ENCODE assay signal across 18 mouse cellular contexts in the genomic region with DNA sequence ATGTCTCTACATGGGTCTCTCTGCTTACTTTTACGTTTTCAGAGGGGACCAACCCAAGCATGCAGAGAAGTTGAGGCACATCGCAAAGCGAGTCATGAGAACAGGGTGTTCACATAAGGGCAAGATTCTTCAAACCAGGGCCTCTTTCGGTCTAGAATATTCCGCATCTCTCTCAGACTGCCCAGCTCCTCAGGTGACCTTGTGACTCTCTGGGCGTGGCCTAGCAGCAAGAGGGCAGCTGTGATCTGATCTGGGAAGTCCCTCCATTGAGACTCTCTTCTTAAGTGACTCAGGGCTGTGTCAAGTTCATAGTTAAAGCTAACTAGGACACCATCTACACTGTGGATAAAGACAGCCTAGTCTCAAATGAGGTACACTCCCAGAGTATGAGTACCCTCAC. TPM values are rescaled to one million over a fixed set of nuclear protein-coding genes. Genes with fewer than 3 reads are reported as not detected.
DNase-seq lines count a peak whose midpoint lies in the region; ATAC-seq and TF ChIP-seq lines count a peak whose summit lies in the region.
"Had no signal": no experiment of that assay in that cellular context is flagged by ENCODE, and none has a peak within 500 bp of the region (broad histone marks: within the 10 kb centered on the region; RNA-seq: fewer than 3 reads in every experiment).

No protein-coding gene starts in this region.

- no peak for TF ChIP-seq CTCF in CH12.LX (conservative IDR thresholded peaks at IDR 0.05 in 1 of 2, IDR thresholded peaks at IDR 0.05 in 1 of 2; ENCODE audit: low read depth in 2 of 2, low read length in 2 of 2)

- ATAC-seq in hindbrain, embryonic 12.5 days (ENCODE audit: low FRiP score), result no peak
- ATAC-seq: activated CD4-positive, CD25-positive, alpha-beta regulatory T cell, adult 4 months; CD4-positive, CD25-positive, alpha-beta regulatory T cell, adult 4 months; Patski had no signal

- H3K4me3 ChIP-seq in CH12.LX (replicated peaks in 1 of 3; ENCODE audit: low read depth in 2 of 3, low read length in 2 of 3, poor library complexity in 1 of 3), result peak overlapping the region in 1 of 3 experiments; percentile 5
- no peak overlapping the region for H3K4me3 ChIP-seq in hindbrain, embryonic 12.5 days

- no peaks in the 10 kb centered on the region for H3K79me2 ChIP-seq in CH12.LX (replicated peaks; ENCODE audit: control insufficient read depth, extremely low read depth, insufficient read depth, poor library complexity, severe bottlenecking)

- no peak; the same call in 1 of the 2 replicates for TF ChIP-seq POLR2A in CH12.LX (IDR thresholded peaks at IDR 0.05; ENCODE audit: low read depth, low read length)

- H3K27ac ChIP-seq in CH12.LX (ENCODE audit: insufficient read depth, low read depth), result peak overlapping the region; percentile 39
- H3K27ac ChIP-seq in hindbrain, embryonic 12.5 days, result no peak overlapping the region

- peak overlapping the region; percentile 32; the same call in 1 of the 2 replicates for H3K4me2 ChIP-seq in CH12.LX (ENCODE audit: insufficient read depth, low read depth, poor library complexity, severe bottlenecking)
- H3K4me2 ChIP-seq in hindbrain, embryonic 12.5 days (replicated peaks), result no peak overlapping the region

- in situ Hi-C loops in CH12.LX (cut with MboI; ENCODE audit: low pct_ligation_motif_present, low pct_unique_long_range_greater_than_20kb, low sequenced_read_pairs), result no loop called here

- 95% methylated on average over 6 of the region's 6 CpGs for WGBS in hindbrain, embryonic 12.5 days

- H3K36me3 ChIP-seq in CH12.LX (replicated peaks in 1 of 2; ENCODE audit: control insufficient read depth in 1 of 2, insufficient read depth in 1 of 2, low read length in 1 of 2), result peaks cover 8 to 67% of the 10 kb centered on the region in 2 experiments
- peaks cover 29% of the 10 kb centered on the region for H3K36me3 ChIP-seq in hindbrain, embryonic 12.5 days

- no peak for TF ChIP-seq RAD21 in CH12.LX (IDR thresholded peaks at IDR 0.05; ENCODE audit: low read depth, low read length)

- peak; percentile 20 for DNase-seq in A20 (ENCODE audit: low read depth, low spot score)
- peak; percentile 72 for DNase-seq in CH12.LX (ENCODE audit: extremely low read depth)
- DNase-seq in ZHBTc4 (ENCODE audit: low read depth, low spot score), result peak; percentile 24
- DNase-seq in lung, adult 18-20 months, result no peak
- no peak for DNase-seq in heart, adult 11 months
- DNase-seq: adrenal gland, adult 2 months; adrenal gland, adult 8-10 months; adrenal gland, postnatal 10 days; adrenal gland, postnatal 14 days; adrenal gland, postnatal 25 days; adrenal gland, postnatal 36 days; B cell, adult 2 months had no signal

- no peaks in the 10 kb centered on the region for H3K9me3 ChIP-seq in CH12.LX (replicated peaks; ENCODE audit: low read length)
- no peaks in the 10 kb centered on the region for H3K9me3 ChIP-seq in hindbrain, embryonic 12.5 days (replicated peaks)
- H3K9me3 ChIP-seq: G1E had no signal

- no peaks in the 10 kb centered on the region for H3K27me3 ChIP-seq in CH12.LX (replicated peaks)
- no peaks in the 10 kb centered on the region for H3K27me3 ChIP-seq in hindbrain, embryonic 12.5 days
- H3K27me3 ChIP-seq: Patski had no signal

- no peak; the same call in 1 of the 2 replicates for TF ChIP-seq EP300 in CH12.LX (IDR thresholded peaks at IDR 0.05; ENCODE audit: low read length)

- no peak overlapping the region for H3K9ac ChIP-seq in CH12.LX (ENCODE audit: insufficient read depth, low read depth)
- H3K9ac ChIP-seq in hindbrain, embryonic 12.5 days, result no peak overlapping the region

- dilution Hi-C loops in CH12.LX (cut with MboI; ENCODE audit: extremely low pct_ligation_motif_present, extremely low pct_unique_long_range_greater_than_20kb, low sequenced_read_pairs), result no loop called here

- H3K4me1 ChIP-seq in CH12.LX (ENCODE audit: control insufficient read depth in 1 of 2, insufficient read depth in 2 of 2), result peaks cover 14 to 22% of the 10 kb centered on the region in 2 experiments
- peaks cover 35% of the 10 kb centered on the region for H3K4me1 ChIP-seq in hindbrain, embryonic 12.5 days

TF ChIP-seq in CH12.LX, 34 proteins besides CTCF, POLR2A, EP300 and RAD21:
- TF ChIP-seq NELFE (IDR thresholded peaks at IDR 0.05; ENCODE audit: low read depth, low read length), result no peak
- no peak for TF ChIP-seq JUND (conservative IDR thresholded peaks at IDR 0.05; ENCODE audit: low read depth, low read length)
- TF ChIP-seq POLR2AphosphoS2 (IDR thresholded peaks at IDR 0.05; ENCODE audit: low read depth, low read length), result no peak
- TF ChIP-seq USF1 (IDR thresholded peaks at IDR 0.05; ENCODE audit: low read depth, low read length), result peak; percentile 50; the same call in 1 of the 2 replicates
- no peak for TF ChIP-seq ZC3H11A (IDR thresholded peaks at IDR 0.05; ENCODE audit: low read depth, low read length)
- no peak for TF ChIP-seq PAX5 (IDR thresholded peaks at IDR 0.05; ENCODE audit: low read length)
- TF ChIP-seq HCFC1 (IDR thresholded peaks at IDR 0.05; ENCODE audit: low read depth, low read length), result no peak; the same call in 1 of the 2 replicates
- 0 out of 2 replicates have a peak, but pooled peaks have one; percentile 32 for TF ChIP-seq USF2 (conservative IDR thresholded peaks at IDR 0.05; ENCODE audit: low read depth, low read length)
- no peak for TF ChIP-seq MXI1 (IDR thresholded peaks at IDR 0.05; ENCODE audit: low read depth, low read length)
- TF ChIP-seq TCF12 (IDR thresholded peaks at IDR 0.05; ENCODE audit: low read depth, low read length), result peak; percentile 67
- 0 out of 2 replicates have a peak, but pooled peaks have one; percentile 15 for TF ChIP-seq ELF1 (IDR thresholded peaks at IDR 0.05; ENCODE audit: low read depth, low read length)
- peak; percentile 39; the same call in 1 of the 2 replicates for TF ChIP-seq IRF4 (IDR thresholded peaks at IDR 0.05; ENCODE audit: low read depth, low read length)
- TF ChIP-seq BHLHE40 (IDR thresholded peaks at IDR 0.05; ENCODE audit: low read depth, low read length), result peak; percentile 86
- peak; percentile 31; the same call in 1 of the 2 replicates for TF ChIP-seq ETS1 (conservative IDR thresholded peaks at IDR 0.05; ENCODE audit: low read depth, low read length)
- no peak for TF ChIP-seq GABPA (IDR thresholded peaks at IDR 0.05; ENCODE audit: insufficient replicate concordance, low read depth, low read length)
- TF ChIP-seq MEF2A (IDR thresholded peaks at IDR 0.05; ENCODE audit: borderline replicate concordance, low read depth, low read length), result 0 out of 2 replicates have a peak, but pooled peaks have one; percentile 37
- TF ChIP-seq RCOR1 (conservative IDR thresholded peaks at IDR 0.05; ENCODE audit: low read depth, low read length), result no peak

RNA-seq across cellular contexts. Expression of gene Lmf1, which starts 34.4 kb away (rescaled TPM):
- total RNA-seq in CH12.LX (2012; rRNA removed), result 17.3 and 26.9 TPM in 2 replicates
- 11.2 and 13.3 TPM in 2 replicates for total RNA-seq in CH12.LX (2014; rRNA removed)
- polyA plus RNA-seq in CH12.LX (2012; ENCODE audit: insufficient read length, low read depth), result 12.1 and 15.2 TPM in 2 replicates
- polyA plus RNA-seq in hindbrain, embryonic 12.5 days (2016; fragmentation: Nextera tagmentation; extraction: Ambion mirVana), result 25.7 and 26.2 TPM in 2 replicates

RNA-seq across cellular contexts. Expression of gene Sox8, which starts 42.8 kb away (rescaled TPM):
- total RNA-seq in CH12.LX (2012; rRNA removed) (not detected in 2 replicates), CH12.LX (2014; rRNA removed) (not detected in 2 replicates)
- polyA plus RNA-seq in CH12.LX (2012; ENCODE audit: insufficient read length, low read depth), result not detected in 2 replicates
- 11.8 and 12.7 TPM in 2 replicates for polyA plus RNA-seq in hindbrain, embryonic 12.5 days (2016; fragmentation: Nextera tagmentation; extraction: Ambion mirVana)
- total RNA-seq: MEL had no signal
- polyA plus RNA-seq: CD4-positive, CD25-positive, alpha-beta regulatory T cell, adult 4 months; G1E had no signal

Comparison
In these comparisons a context has a peak if more than half of its experiments do, and no peak if none do; other contexts are left out.
1. DNase-seq: peak in A20 (single experiment), CH12.LX (single experiment) and ZHBTc4 (single experiment); none in lung, adult 18-20 months (0 of 2) and heart, adult 11 months (single experiment).
2. RNA of gene Sox8, which starts 42.8 kb away (polyA plus RNA-seq): 11.8 to 12.7 TPM in hindbrain, embryonic 12.5 days; not detected in CH12.LX; every median in the first group is over 10 times any median in the second.